Mouse (Mus musculus) olfactory bulb, adult 2 months (tissue): ENCODE results near the gene Nfatc2. TPM values are rescaled to one million over a fixed set of nuclear protein-coding genes. Genes with fewer than 3 reads are reported as not detected.
A peak's percentile ranks its signal among the peaks of the same experiment; 100 is the strongest.

ENCODE experiments used
- H3K27ac ChIP-seq: fragments of 200-500 bp; 2 replicates; pipeline ENCODE4 v1.5.1; 2012; ENCODE audit warnings: low read depth, low read length; ENCODE audit not compliant: insufficient read depth
- H3K4me1 ChIP-seq: fragments of 200-500 bp; 2 replicates; pipeline ENCODE4 v1.6.1; 2012; ENCODE audit warnings: low read length; ENCODE audit not compliant: control insufficient read depth, insufficient read depth
- H3K4me3 ChIP-seq: fragments of 200-500 bp; 2 replicates; pipeline ENCODE4 v1.5.1; 2012; ENCODE audit warnings: mild to moderate bottlenecking, low read depth, low read length, moderate library complexity; ENCODE audit not compliant: insufficient read depth
- CTCF ChIP-seq: fragments of 200-500 bp; IDR thresholded peaks from 2 replicates; pipeline ENCODE4 v1.5.1; 2012; ENCODE audit warnings: low read depth, mild to moderate bottlenecking, low read length, moderate library complexity; ENCODE audit not compliant: insufficient read depth
- POLR2A ChIP-seq: fragments of 200-500 bp; IDR thresholded peaks from 2 replicates; pipeline ENCODE4 v1.6.1; 2012; ENCODE audit warnings: mild to moderate bottlenecking, low read depth, low read length, moderate library complexity; ENCODE audit not compliant: insufficient read depth
- WGBS: fragments of 180-500 bp; shearing (Covaris S2); methylation state at CpG from one replicate; pipeline ENCODE4 v1.1.7; 2018; 5-methylcytosine and 5-hydroxymethylcytosine counted together
- polyA plus RNA-seq: library from polyadenylated mRNA; stranded (reverse); fragments of >200 nt; gene quantifications from 2 replicates; pipeline ENCODE4 v1.2.4, GENCODE M21; 2012; ENCODE audit warnings: low replicate concordance; ENCODE audit not compliant: missing spikeins, insufficient read depth, insufficient read length

The Nfatc2 gene
- polyA plus RNA-seq, 1 experiment: not detected

GRCm38 (mm10) chr2:168467166-168467565 is 134.3 kb downstream of the Nfatc2 start:
- peaks cover 15% of the 10 kb centered on the region for H3K4me1 ChIP-seq
- TF ChIP-seq CTCF: no peak
- TF ChIP-seq POLR2A: no peak
- H3K27ac ChIP-seq: no peak overlapping the region
- 91% methylated on average over 5 of the region's 5 CpGs for WGBS
- no peak overlapping the region for H3K4me3 ChIP-seq

GRCm38 (mm10) chr2:168466066-168466465 is 135.4 kb downstream of the Nfatc2 start:
- Histone ChIP-seq H3K4me1 (peaks cover 15% of the 10 kb centered on the region), H3K27ac (no peak overlapping the region), H3K4me3 (no peak overlapping the region)
- TF ChIP-seq CTCF: no peak
- no peak for TF ChIP-seq POLR2A
- 44% methylated on average over 9 of the region's 9 CpGs for WGBS

- H3K27ac ChIP-seq: no peak overlapping the region
- 79% methylated on average over 5 of the region's 5 CpGs for WGBS
- TF ChIP-seq CTCF (no peak), POLR2A (no peak)
- peaks cover 15% of the 10 kb centered on the region for H3K4me1 ChIP-seq
- H3K4me3 ChIP-seq: no peak overlapping the region
These were observed 135.8 kb downstream of the Nfatc2 start for GRCm38 (mm10) chr2:168465646-168466045.

DNA sequence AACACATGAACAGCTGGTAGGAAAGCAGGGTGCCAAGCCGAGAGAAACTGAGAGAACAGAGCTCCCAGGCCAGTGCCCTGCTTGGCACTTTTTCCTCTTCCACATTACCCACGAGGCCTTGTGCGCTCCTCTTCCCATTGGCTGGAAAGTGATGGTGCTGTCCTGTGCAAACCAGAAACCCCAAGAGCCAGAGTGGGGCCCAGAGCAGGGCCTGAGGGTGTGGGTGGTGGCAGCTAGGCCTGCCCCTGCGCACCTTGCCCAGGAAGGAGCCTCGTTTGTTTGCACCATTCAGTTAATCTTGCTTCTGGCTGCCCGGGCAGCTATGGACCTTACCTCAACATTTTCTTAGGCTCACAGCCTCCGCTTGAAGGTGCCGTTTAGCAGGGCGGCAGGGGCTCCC is 139.6 kb downstream of the Nfatc2 start:
- H3K4me3 ChIP-seq: no peak overlapping the region
- no peak overlapping the region for H3K27ac ChIP-seq
- 84% methylated on average over 9 of the region's 9 CpGs for WGBS
- TF ChIP-seq CTCF (no peak), POLR2A (no peak)
- peaks cover 12% of the 10 kb centered on the region for H3K4me1 ChIP-seq

DNA sequence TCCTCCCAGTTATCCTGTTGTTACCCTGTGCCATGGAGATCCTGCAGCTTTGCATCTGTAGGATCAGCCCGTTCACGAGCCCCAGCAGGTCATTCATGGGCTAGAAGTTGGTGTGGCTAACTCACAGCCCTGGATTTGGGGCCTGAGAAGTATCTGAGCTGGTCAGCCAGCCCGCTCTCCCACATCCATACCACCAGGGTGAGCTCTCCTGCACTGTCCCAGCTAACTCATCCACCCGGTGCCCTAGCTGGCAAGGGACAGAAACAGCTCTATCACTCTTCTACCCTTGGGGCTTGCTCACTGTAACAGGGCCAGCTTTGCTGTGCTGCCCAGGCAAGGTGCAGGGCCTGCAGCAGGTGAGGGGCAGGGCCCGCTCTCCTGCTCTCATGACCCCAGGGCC is 141.8 kb downstream of the Nfatc2 start:
- no peak for TF ChIP-seq CTCF
- TF ChIP-seq POLR2A: no peak
- Histone ChIP-seq H3K4me1 (no peaks in the 10 kb centered on the region), H3K4me3 (no peak overlapping the region), H3K27ac (no peak overlapping the region)
- 82% methylated on average over 5 of the region's 5 CpGs for WGBS

GRCm38 (mm10) chr2:168458583-168458982 is 142.9 kb downstream of the Nfatc2 start:
- Histone ChIP-seq H3K4me3 (no peak overlapping the region), H3K27ac (no peak overlapping the region), H3K4me1 (no peaks in the 10 kb centered on the region)
- no peak for TF ChIP-seq POLR2A
- no peak for TF ChIP-seq CTCF
- WGBS: 92% methylated on average over 9 of the region's 9 CpGs

GRCm38 (mm10) chr2:168451714-168452708 is 149.4 kb downstream of the Nfatc2 start:
- WGBS: 61% methylated on average over 30 of the region's 30 CpGs
- Histone ChIP-seq H3K4me3 (no peak overlapping the region), H3K27ac (no peak overlapping the region), H3K4me1 (no peaks in the 10 kb centered on the region)
- no peak for TF ChIP-seq CTCF
- TF ChIP-seq POLR2A: no peak

DNA sequence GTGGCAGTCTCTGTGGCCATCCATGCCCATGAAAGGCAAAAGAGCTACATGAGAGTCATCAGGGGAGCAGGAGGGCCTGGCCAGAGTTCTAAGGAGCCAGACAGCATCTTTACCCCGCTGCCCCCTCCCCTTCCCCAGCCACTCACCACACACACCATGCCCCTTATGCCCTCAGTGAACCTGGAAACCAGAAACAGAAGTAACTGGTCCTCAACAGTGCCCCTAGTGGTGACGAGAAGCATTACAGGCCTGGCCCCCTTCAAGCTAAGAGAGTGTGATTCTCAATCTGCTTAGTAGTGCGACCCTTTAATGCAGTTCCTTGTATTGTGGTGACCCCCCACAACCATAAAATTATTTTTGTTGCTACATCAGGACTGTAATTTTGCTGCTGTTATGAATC is 150.5 kb downstream of the Nfatc2 start:
- Histone ChIP-seq H3K4me1 (no peaks in the 10 kb centered on the region), H3K4me3 (no peak overlapping the region), H3K27ac (no peak overlapping the region)
- 13% methylated on average over 3 of the region's 3 CpGs for WGBS
- TF ChIP-seq POLR2A: no peak
- TF ChIP-seq CTCF: peak; percentile 33; the same call in 1 of the 2 replicates

GRCm38 (mm10) chr2:168448054-168448453 is 153.4 kb downstream of the Nfatc2 start:
- Histone ChIP-seq H3K4me1 (no peaks in the 10 kb centered on the region), H3K4me3 (no peak overlapping the region), H3K27ac (no peak overlapping the region)
- TF ChIP-seq POLR2A: no peak
- no peak for TF ChIP-seq CTCF
- 59% methylated on average over 5 of the region's 5 CpGs for WGBS

- Histone ChIP-seq H3K4me3 (no peak overlapping the region), H3K27ac (no peak overlapping the region), H3K4me1 (no peaks in the 10 kb centered on the region)
- whole genome bisulfite sequencing: 27% methylated on average over 4 of the region's 4 CpGs
- TF ChIP-seq CTCF: no peak
- TF ChIP-seq POLR2A: no peak
These were observed 153.9 kb downstream of the Nfatc2 start for GRCm38 (mm10) chr2:168447601-168448000.
